Mouse (Mus musculus) E14TG2a.4 (cell line): ENCODE measurements at regions not wholly inside any gene's neighbourhood (a gene's known extent, or its start where the extent isn't known, plus 50 kb on each side); places are given as distances from the start of the nearest gene placed in this dataset.

Experiments
- CTCF ChIP-seq: conservative IDR thresholded peaks from 2 replicates; pipeline ENCODE4 v1.5.1; 2014; ENCODE audit warnings: low read length
- NANOG ChIP-seq: IDR thresholded peaks from 2 replicates; pipeline ENCODE4 v1.6.1; 2014; ENCODE audit warnings: borderline replicate concordance, low read length, mixed read lengths
- POU5F1 ChIP-seq: IDR thresholded peaks from 2 replicates; pipeline ENCODE4 v1.6.1; 2014; ENCODE audit warnings: low read length, borderline replicate concordance

DNA sequence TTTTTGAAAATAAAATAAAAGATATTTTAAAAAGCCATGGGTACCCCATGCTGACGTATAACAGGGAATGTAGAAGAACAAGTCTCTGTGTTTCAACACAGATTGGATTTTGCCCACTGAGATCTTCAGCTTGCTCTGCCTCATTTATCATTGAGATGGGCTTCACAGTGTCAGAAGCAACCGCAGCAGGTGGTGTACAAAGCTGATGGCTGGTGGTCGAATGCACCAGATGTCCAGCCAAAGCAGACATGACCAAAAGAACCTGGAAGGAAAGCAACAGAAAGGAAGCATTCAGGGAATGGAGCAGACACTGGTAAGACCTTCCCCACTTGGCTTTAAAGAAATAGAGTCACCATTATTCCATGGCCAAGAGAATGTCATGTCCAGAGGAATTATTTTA is 247.9 kb downstream of the Plk2 start:
- no peak for TF ChIP-seq CTCF
- no peak for TF ChIP-seq POU5F1
- TF ChIP-seq NANOG, result no peak
